Mouse (Mus musculus) bone marrow, adult 2 months (tissue): ENCODE measurements around the gene Fancc.

ENCODE experiments used
- CTCF ChIP-seq: fragments of 200-500 bp; IDR thresholded peaks from 2 replicates; pipeline ENCODE4 v1.5.1; 2011; ENCODE audit warnings: low read length, control low read depth; ENCODE audit not compliant: control insufficient read depth, insufficient read depth
- POLR2A ChIP-seq: fragments of 200-500 bp; IDR thresholded peaks from 2 replicates; pipeline ENCODE4 v1.6.1; 2011; ENCODE audit warnings: low read depth, mild to moderate bottlenecking, control low read depth, low read length, borderline replicate concordance; ENCODE audit not compliant: control insufficient read depth

- TF ChIP-seq POLR2A (no peak), CTCF (no peak)
Measured at GRCm38 (mm10) chr13:63240835-63241234, 256.2 kb downstream of the Fancc start.
